Mouse (Mus musculus): ENCODE results near the gene Nacc1.

- TF ChIP-seq POLR2A (IDR thresholded peaks at IDR 0.05; ENCODE audit: control insufficient read depth, extremely low read depth, insufficient read depth, low read length, poor library complexity) (peak; percentile 91), CTCF (IDR thresholded peaks at IDR 0.05; ENCODE audit: borderline replicate concordance, control insufficient read depth, extremely low read depth, insufficient read depth, low read length, poor library complexity) (peak; percentile 95)
Observed at GRCm38 (mm10) chr8:84639162-84640009, 48.3 kb downstream of the Nacc1 start.

Measured in thymus, adult 2 months (tissue).